Mouse (Mus musculus) olfactory bulb, adult 2 months (tissue): ENCODE data around the gene Tspan15.

Experiments used
- CTCF ChIP-seq: fragments of 200-500 bp; IDR thresholded peaks from 2 replicates; pipeline ENCODE4 v1.5.1; 2012; ENCODE audit warnings: low read depth, mild to moderate bottlenecking, low read length, moderate library complexity; ENCODE audit not compliant: insufficient read depth
- POLR2A ChIP-seq: fragments of 200-500 bp; IDR thresholded peaks from 2 replicates; pipeline ENCODE4 v1.6.1; 2012; ENCODE audit warnings: mild to moderate bottlenecking, low read depth, low read length, moderate library complexity; ENCODE audit not compliant: insufficient read depth

DNA sequence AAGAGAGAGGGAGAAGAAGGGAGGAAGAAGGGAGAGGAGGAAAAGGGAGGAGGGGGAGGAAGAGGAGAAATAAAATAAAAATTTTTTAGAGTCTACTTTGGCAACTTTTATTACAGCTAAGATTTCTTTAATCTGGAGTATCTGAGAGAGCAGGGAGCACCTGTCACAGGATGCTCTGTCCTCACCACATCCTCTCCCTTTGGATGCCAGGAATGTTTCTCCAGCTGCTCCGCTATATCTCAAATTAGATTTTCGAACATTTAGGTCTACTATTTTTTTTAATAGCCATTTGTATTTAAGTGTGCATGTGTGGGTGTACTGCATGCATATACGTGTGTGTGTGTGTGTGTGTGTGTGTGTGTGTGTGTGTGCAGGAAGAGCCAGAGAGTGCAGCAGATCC, 51.1 kb downstream of the Tspan15 start:
- TF ChIP-seq POLR2A, result no peak
- TF ChIP-seq CTCF, result no peak
